Mouse (Mus musculus): ENCODE measurements around the gene Pik3r5. TPM values are rescaled to one million over a fixed set of nuclear protein-coding genes. Genes with fewer than 3 reads are reported as not detected.
A peak's percentile ranks its signal among the peaks of the same experiment; 100 is the strongest.

Gene Pik3r5
- polyA plus RNA-seq, 1 experiment from 2014 or later: 0.19 TPM

GRCm38 (mm10) chr11:68502902-68503629 is 71.1 kb downstream of the Pik3r5 start, which contains the start of gene Pik3r6:
Pik3r6 (plus strand) TSS chr11:68503019.
- no peak for ATAC-seq (replicated peaks; ENCODE audit: insufficient number of reproducible peaks, low FRiP score, low TSS enrichment)
- 81% methylated on average over 8 of the region's 8 CpGs for WGBS (ENCODE audit: insufficient replicate concordance)
- Histone ChIP-seq H3K4me2 (peak within 1 kb of the TSS; percentile 3; the same call in 1 of the 2 replicates), H3K27ac (ENCODE audit: low read depth, low read length) (no peak within 1 kb of the TSS), H3K4me1 (ENCODE audit: control insufficient read depth, insufficient read depth, low read length) (0 out of 2 replicates have a peak, but pooled peaks cover 2% of the 10 kb centered on the region), H3K36me3 (ENCODE audit: control insufficient read depth, insufficient read depth, low read length) (no peaks in the 10 kb centered on the region), H3K9me3 (replicated peaks; ENCODE audit: control insufficient read depth, low read length) (no peaks in the 10 kb centered on the region), H3K27me3 (ENCODE audit: control insufficient read depth, insufficient read depth, low read length) (peaks cover 8% of the 10 kb centered on the region; the same call in 1 of the 2 replicates), H3K4me3 (ENCODE audit: low read depth, low read length) (no peak within 1 kb of the TSS), H3K9ac (ENCODE audit: low read depth, low read length) (no peak within 1 kb of the TSS)

DNA sequence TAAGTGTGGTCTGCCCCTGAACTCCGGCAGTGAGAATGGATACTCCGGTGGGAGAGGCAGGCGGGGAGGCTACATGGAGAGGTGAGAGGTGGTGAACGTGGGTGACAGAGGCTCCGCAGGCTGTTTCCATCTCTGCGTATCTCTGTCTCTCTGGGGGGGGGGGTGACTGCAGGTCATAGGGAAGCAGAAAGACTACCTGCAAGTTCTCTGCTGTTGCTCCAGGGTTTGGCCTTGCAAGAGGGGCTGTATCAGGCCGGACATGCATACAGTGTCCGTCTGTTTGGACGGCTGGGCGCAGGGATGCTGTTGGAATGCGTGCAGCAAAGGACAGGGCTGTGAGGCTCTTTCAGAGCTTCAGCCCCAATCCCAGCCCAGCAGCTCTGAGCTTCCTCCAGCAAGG is 73.0 kb downstream of the Pik3r5 start:
- Histone ChIP-seq H3K4me1 (ENCODE audit: control insufficient read depth, insufficient read depth, low read length) (0 out of 2 replicates have a peak, but pooled peaks cover 2% of the 10 kb centered on the region), H3K4me3 (ENCODE audit: low read depth, low read length) (no peak overlapping the region), H3K27me3 (ENCODE audit: control insufficient read depth, insufficient read depth, low read length) (peaks cover 6% of the 10 kb centered on the region; the same call in 1 of the 2 replicates), H3K9ac (ENCODE audit: low read depth, low read length) (no peak overlapping the region), H3K27ac (ENCODE audit: low read depth, low read length) (no peak overlapping the region), H3K9me3 (replicated peaks; ENCODE audit: control insufficient read depth, low read length) (no peaks in the 10 kb centered on the region), H3K4me2 (no peak overlapping the region), H3K36me3 (ENCODE audit: control insufficient read depth, insufficient read depth, low read length) (no peaks in the 10 kb centered on the region)
- ATAC-seq (replicated peaks; ENCODE audit: insufficient number of reproducible peaks, low FRiP score, low TSS enrichment): no peak
- 76% methylated on average over 11 of the region's 11 CpGs for WGBS (ENCODE audit: insufficient replicate concordance)

GRCm38 (mm10) chr11:68507246-68507645 is 75.3 kb downstream of the Pik3r5 start:
- H3K9ac ChIP-seq (ENCODE audit: low read depth, low read length): no peak overlapping the region
- no peak overlapping the region for H3K4me2 ChIP-seq
- no peak overlapping the region for H3K27ac ChIP-seq (ENCODE audit: low read depth, low read length)
- 78% methylated on average over 7 of the region's 7 CpGs for WGBS (ENCODE audit: insufficient replicate concordance)
- no peaks in the 10 kb centered on the region for H3K36me3 ChIP-seq (ENCODE audit: control insufficient read depth, insufficient read depth, low read length)
- H3K9me3 ChIP-seq (replicated peaks; ENCODE audit: control insufficient read depth, low read length): no peaks in the 10 kb centered on the region
- H3K4me1 ChIP-seq (ENCODE audit: control insufficient read depth, insufficient read depth, low read length): no peaks in the 10 kb centered on the region
- no peaks in the 10 kb centered on the region for H3K27me3 ChIP-seq (ENCODE audit: control insufficient read depth, insufficient read depth, low read length)
- no peak for ATAC-seq (replicated peaks; ENCODE audit: insufficient number of reproducible peaks, low FRiP score, low TSS enrichment)
- no peak overlapping the region for H3K4me3 ChIP-seq (ENCODE audit: low read depth, low read length)

- ATAC-seq (replicated peaks; ENCODE audit: insufficient number of reproducible peaks, low FRiP score, low TSS enrichment): no peak
Measured at GRCm38 (mm10) chr11:68508619-68509018, 76.7 kb downstream of the Pik3r5 start.

GRCm38 (mm10) chr11:68509194-68509593 is 77.3 kb downstream of the Pik3r5 start:
- Histone ChIP-seq H3K36me3 (ENCODE audit: control insufficient read depth, insufficient read depth, low read length) (no peaks in the 10 kb centered on the region), H3K9ac (ENCODE audit: low read depth, low read length) (no peak overlapping the region), H3K4me2 (no peak overlapping the region), H3K9me3 (replicated peaks; ENCODE audit: control insufficient read depth, low read length) (no peaks in the 10 kb centered on the region), H3K4me3 (ENCODE audit: low read depth, low read length) (no peak overlapping the region), H3K4me1 (ENCODE audit: control insufficient read depth, insufficient read depth, low read length) (no peaks in the 10 kb centered on the region), H3K27ac (ENCODE audit: low read depth, low read length) (no peak overlapping the region), H3K27me3 (ENCODE audit: control insufficient read depth, insufficient read depth, low read length) (no peaks in the 10 kb centered on the region)
- WGBS (ENCODE audit: insufficient replicate concordance): 37% methylated on average over 2 of the region's 2 CpGs
- no peak for ATAC-seq (replicated peaks; ENCODE audit: insufficient number of reproducible peaks, low FRiP score, low TSS enrichment)

More at GRCm38 (mm10) chr11:68508619-68509018, 76.7 kb downstream of the Pik3r5 start:
- Histone ChIP-seq H3K4me2 (no peak overlapping the region), H3K9me3 (replicated peaks; ENCODE audit: control insufficient read depth, low read length) (no peaks in the 10 kb centered on the region), H3K27me3 (ENCODE audit: control insufficient read depth, insufficient read depth, low read length) (no peaks in the 10 kb centered on the region), H3K9ac (ENCODE audit: low read depth, low read length) (no peak overlapping the region), H3K4me3 (ENCODE audit: low read depth, low read length) (no peak overlapping the region), H3K36me3 (ENCODE audit: control insufficient read depth, insufficient read depth, low read length) (no peaks in the 10 kb centered on the region), H3K27ac (ENCODE audit: low read depth, low read length) (no peak overlapping the region), H3K4me1 (ENCODE audit: control insufficient read depth, insufficient read depth, low read length) (no peaks in the 10 kb centered on the region)
- WGBS (ENCODE audit: insufficient replicate concordance): 61% methylated on average over 5 of the region's 5 CpGs

- Histone ChIP-seq H3K9me3 (replicated peaks; ENCODE audit: control insufficient read depth, low read length) (no peaks in the 10 kb centered on the region; the same call in 1 of the 2 replicates), H3K9ac (ENCODE audit: low read depth, low read length) (no peak overlapping the region), H3K4me2 (no peak overlapping the region), H3K4me3 (ENCODE audit: low read depth, low read length) (no peak overlapping the region), H3K27ac (ENCODE audit: low read depth, low read length) (no peak overlapping the region), H3K4me1 (ENCODE audit: control insufficient read depth, insufficient read depth, low read length) (no peaks in the 10 kb centered on the region), H3K36me3 (ENCODE audit: control insufficient read depth, insufficient read depth, low read length) (no peaks in the 10 kb centered on the region), H3K27me3 (ENCODE audit: control insufficient read depth, insufficient read depth, low read length) (no peaks in the 10 kb centered on the region)
- ATAC-seq (replicated peaks; ENCODE audit: insufficient number of reproducible peaks, low FRiP score, low TSS enrichment): no peak
- WGBS (ENCODE audit: insufficient replicate concordance): 51% methylated on average over 3 of the region's 3 CpGs
Measured at GRCm38 (mm10) chr11:68513969-68514368, 82.0 kb downstream of the Pik3r5 start.

- WGBS (ENCODE audit: insufficient replicate concordance): 81% methylated on average over 4 of the region's 4 CpGs
- ATAC-seq (replicated peaks; ENCODE audit: insufficient number of reproducible peaks, low FRiP score, low TSS enrichment): no peak
- Histone ChIP-seq H3K27me3 (ENCODE audit: control insufficient read depth, insufficient read depth, low read length) (no peaks in the 10 kb centered on the region), H3K9ac (ENCODE audit: low read depth, low read length) (no peak overlapping the region), H3K4me3 (ENCODE audit: low read depth, low read length) (no peak overlapping the region), H3K36me3 (ENCODE audit: control insufficient read depth, insufficient read depth, low read length) (no peaks in the 10 kb centered on the region), H3K4me1 (ENCODE audit: control insufficient read depth, insufficient read depth, low read length) (no peaks in the 10 kb centered on the region), H3K4me2 (no peak overlapping the region), H3K9me3 (replicated peaks; ENCODE audit: control insufficient read depth, low read length) (peaks cover 3% of the 10 kb centered on the region; the same call in 1 of the 2 replicates), H3K27ac (ENCODE audit: low read depth, low read length) (no peak overlapping the region)
Measured at GRCm38 (mm10) chr11:68519362-68519761, 87.4 kb downstream of the Pik3r5 start.

GRCm38 (mm10) chr11:68519815-68520214 is 87.9 kb downstream of the Pik3r5 start:
- Histone ChIP-seq H3K36me3 (ENCODE audit: control insufficient read depth, insufficient read depth, low read length) (no peaks in the 10 kb centered on the region), H3K4me1 (ENCODE audit: control insufficient read depth, insufficient read depth, low read length) (no peaks in the 10 kb centered on the region), H3K4me3 (ENCODE audit: low read depth, low read length) (no peak overlapping the region), H3K9me3 (replicated peaks; ENCODE audit: control insufficient read depth, low read length) (peaks cover 3% of the 10 kb centered on the region; the same call in 1 of the 2 replicates), H3K9ac (ENCODE audit: low read depth, low read length) (no peak overlapping the region), H3K4me2 (no peak overlapping the region), H3K27ac (ENCODE audit: low read depth, low read length) (no peak overlapping the region), H3K27me3 (ENCODE audit: control insufficient read depth, insufficient read depth, low read length) (no peaks in the 10 kb centered on the region)
- 83% methylated on average over 5 of the region's 5 CpGs for WGBS (ENCODE audit: insufficient replicate concordance)
- ATAC-seq (replicated peaks; ENCODE audit: insufficient number of reproducible peaks, low FRiP score, low TSS enrichment): no peak

- no peak overlapping the region for H3K4me2 ChIP-seq
- no peaks in the 10 kb centered on the region for H3K36me3 ChIP-seq (ENCODE audit: control insufficient read depth, insufficient read depth, low read length)
- no peak overlapping the region for H3K9ac ChIP-seq (ENCODE audit: low read depth, low read length)
- no peak for ATAC-seq (replicated peaks; ENCODE audit: insufficient number of reproducible peaks, low FRiP score, low TSS enrichment)
- H3K27ac ChIP-seq (ENCODE audit: low read depth, low read length): no peak overlapping the region
- no peaks in the 10 kb centered on the region for H3K4me1 ChIP-seq (ENCODE audit: control insufficient read depth, insufficient read depth, low read length)
- H3K4me3 ChIP-seq (ENCODE audit: low read depth, low read length): no peak overlapping the region
- 70% methylated on average over 2 of the region's 2 CpGs for WGBS (ENCODE audit: insufficient replicate concordance)
- H3K9me3 ChIP-seq (replicated peaks; ENCODE audit: control insufficient read depth, low read length): peaks cover 3% of the 10 kb centered on the region; the same call in 1 of the 2 replicates
- H3K27me3 ChIP-seq (ENCODE audit: control insufficient read depth, insufficient read depth, low read length): no peaks in the 10 kb centered on the region
Measured at GRCm38 (mm10) chr11:68520439-68520838, 88.5 kb downstream of the Pik3r5 start.
